Mouse (Mus musculus): Measurements from ENCODE around the gene Dhx58. TPM values are rescaled to one million over a fixed set of nuclear protein-coding genes. Genes with fewer than 3 reads are reported as not detected.

Gene Dhx58
- total and polyA plus RNA-seq, 2 experiments = 11.9 to 16.3 TPM

GRCm38 (mm10) chr11:100685371-100685770 lies 18.7 kb downstream of the Dhx58 start:
- TF ChIP-seq POLR2A (IDR thresholded peaks at IDR 0.05; ENCODE audit: extremely low read depth, insufficient read depth, low read length) = no peak
- no peak for TF ChIP-seq CTCF (IDR thresholded peaks at IDR 0.05; ENCODE audit: low read depth, low read length)
- no peak for DNase-seq (ENCODE audit: extremely low read depth, low read depth, low spot score)
- no peaks in the 10 kb centered on the region for H3K36me3 ChIP-seq (ENCODE audit: control insufficient read depth, insufficient read depth, low read length)
- H3K79me2 ChIP-seq (ENCODE audit: control insufficient read depth, insufficient read depth, low read length) = no peaks in the 10 kb centered on the region
- H3K4me1 ChIP-seq (ENCODE audit: control insufficient read depth, insufficient read depth, low read length) = no peaks in the 10 kb centered on the region
- no peak overlapping the region for H3K9ac ChIP-seq (ENCODE audit: low read depth, low read length)
- H3K27me3 ChIP-seq (ENCODE audit: control insufficient read depth, insufficient read depth, low read length) = no peaks in the 10 kb centered on the region
- H3K4me3 ChIP-seq (ENCODE audit: insufficient read depth, low read depth, low read length) = no peak overlapping the region
- 90% methylated on average over 1 of the region's 3 CpGs for WGBS
- no peak overlapping the region for H3K27ac ChIP-seq (replicated peaks; ENCODE audit: insufficient read depth, low read depth, low read length)

GRCm38 (mm10) chr11:100684084-100684483 lies 20.0 kb downstream of the Dhx58 start:
- H3K9ac ChIP-seq (ENCODE audit: low read depth, low read length) = no peak overlapping the region
- no peak for DNase-seq (ENCODE audit: extremely low read depth, low read depth, low spot score)
- H3K36me3 ChIP-seq (ENCODE audit: control insufficient read depth, insufficient read depth, low read length) = no peaks in the 10 kb centered on the region
- no peak for TF ChIP-seq CTCF (IDR thresholded peaks at IDR 0.05; ENCODE audit: low read depth, low read length)
- TF ChIP-seq POLR2A (IDR thresholded peaks at IDR 0.05; ENCODE audit: extremely low read depth, insufficient read depth, low read length) = no peak
- H3K79me2 ChIP-seq (ENCODE audit: control insufficient read depth, insufficient read depth, low read length) = no peaks in the 10 kb centered on the region
- H3K27me3 ChIP-seq (ENCODE audit: control insufficient read depth, insufficient read depth, low read length) = no peaks in the 10 kb centered on the region
- H3K27ac ChIP-seq (replicated peaks; ENCODE audit: insufficient read depth, low read depth, low read length) = no peak overlapping the region
- H3K4me3 ChIP-seq (ENCODE audit: insufficient read depth, low read depth, low read length) = no peak overlapping the region
- WGBS = 85% methylated on average over 2 of the region's 2 CpGs
- no peaks in the 10 kb centered on the region for H3K4me1 ChIP-seq (ENCODE audit: control insufficient read depth, insufficient read depth, low read length)

GRCm38 (mm10) chr11:100682526-100682925 lies 21.5 kb downstream of the Dhx58 start:
- Histone ChIP-seq H3K36me3 (ENCODE audit: control insufficient read depth, insufficient read depth, low read length) (no peaks in the 10 kb centered on the region), H3K79me2 (ENCODE audit: control insufficient read depth, insufficient read depth, low read length) (no peaks in the 10 kb centered on the region), H3K9ac (ENCODE audit: low read depth, low read length) (no peak overlapping the region), H3K4me3 (ENCODE audit: insufficient read depth, low read depth, low read length) (no peak overlapping the region), H3K4me1 (ENCODE audit: control insufficient read depth, insufficient read depth, low read length) (no peaks in the 10 kb centered on the region), H3K27ac (replicated peaks; ENCODE audit: insufficient read depth, low read depth, low read length) (no peak overlapping the region), H3K27me3 (ENCODE audit: control insufficient read depth, insufficient read depth, low read length) (no peaks in the 10 kb centered on the region)
- TF ChIP-seq CTCF (IDR thresholded peaks at IDR 0.05; ENCODE audit: low read depth, low read length) (no peak), POLR2A (IDR thresholded peaks at IDR 0.05; ENCODE audit: extremely low read depth, insufficient read depth, low read length) (no peak)
- no peak for DNase-seq (ENCODE audit: extremely low read depth, low read depth, low spot score)
- 83% methylated on average over 5 of the region's 5 CpGs for WGBS

GRCm38 (mm10) chr11:100681826-100682225 lies 22.2 kb downstream of the Dhx58 start:
- Histone ChIP-seq H3K9ac (ENCODE audit: low read depth, low read length) (no peak overlapping the region), H3K27ac (replicated peaks; ENCODE audit: insufficient read depth, low read depth, low read length) (no peak overlapping the region), H3K4me3 (ENCODE audit: insufficient read depth, low read depth, low read length) (no peak overlapping the region), H3K36me3 (ENCODE audit: control insufficient read depth, insufficient read depth, low read length) (no peaks in the 10 kb centered on the region), H3K79me2 (ENCODE audit: control insufficient read depth, insufficient read depth, low read length) (no peaks in the 10 kb centered on the region), H3K27me3 (ENCODE audit: control insufficient read depth, insufficient read depth, low read length) (no peaks in the 10 kb centered on the region), H3K4me1 (ENCODE audit: control insufficient read depth, insufficient read depth, low read length) (no peaks in the 10 kb centered on the region)
- TF ChIP-seq POLR2A (IDR thresholded peaks at IDR 0.05; ENCODE audit: extremely low read depth, insufficient read depth, low read length) (no peak), CTCF (IDR thresholded peaks at IDR 0.05; ENCODE audit: low read depth, low read length) (no peak)
- DNase-seq (ENCODE audit: extremely low read depth, low read depth, low spot score) = no peak
- WGBS = 84% methylated on average over 5 of the region's 5 CpGs

- no peak overlapping the region for H3K4me3 ChIP-seq (ENCODE audit: insufficient read depth, low read depth, low read length)
- no peak overlapping the region for H3K27ac ChIP-seq (replicated peaks; ENCODE audit: insufficient read depth, low read depth, low read length)
- H3K9ac ChIP-seq (ENCODE audit: low read depth, low read length) = no peak overlapping the region
- DNase-seq (ENCODE audit: extremely low read depth, low read depth, low spot score) = no peak
- no peaks in the 10 kb centered on the region for H3K4me1 ChIP-seq (ENCODE audit: control insufficient read depth, insufficient read depth, low read length)
- TF ChIP-seq CTCF (IDR thresholded peaks at IDR 0.05; ENCODE audit: low read depth, low read length) = no peak
- TF ChIP-seq POLR2A (IDR thresholded peaks at IDR 0.05; ENCODE audit: extremely low read depth, insufficient read depth, low read length) = no peak
- no peaks in the 10 kb centered on the region for H3K36me3 ChIP-seq (ENCODE audit: control insufficient read depth, insufficient read depth, low read length)
- 74% methylated on average over 7 of the region's 7 CpGs for WGBS
- 0 out of 2 replicates have a peak, but pooled peaks cover 6% of the 10 kb centered on the region for H3K27me3 ChIP-seq (ENCODE audit: control insufficient read depth, insufficient read depth, low read length)
- no peaks in the 10 kb centered on the region for H3K79me2 ChIP-seq (ENCODE audit: control insufficient read depth, insufficient read depth, low read length)
These were observed 26.3 kb downstream of the Dhx58 start for GRCm38 (mm10) chr11:100677810-100678209.

- Histone ChIP-seq H3K9ac (ENCODE audit: low read depth, low read length) (no peak overlapping the region), H3K27ac (replicated peaks; ENCODE audit: insufficient read depth, low read depth, low read length) (no peak overlapping the region), H3K36me3 (ENCODE audit: control insufficient read depth, insufficient read depth, low read length) (no peaks in the 10 kb centered on the region), H3K27me3 (ENCODE audit: control insufficient read depth, insufficient read depth, low read length) (0 out of 2 replicates have a peak, but pooled peaks cover 6% of the 10 kb centered on the region), H3K4me3 (ENCODE audit: insufficient read depth, low read depth, low read length) (no peak overlapping the region), H3K4me1 (ENCODE audit: control insufficient read depth, insufficient read depth, low read length) (no peaks in the 10 kb centered on the region), H3K79me2 (ENCODE audit: control insufficient read depth, insufficient read depth, low read length) (no peaks in the 10 kb centered on the region)
- no peak for DNase-seq (ENCODE audit: extremely low read depth, low read depth, low spot score)
- TF ChIP-seq POLR2A (IDR thresholded peaks at IDR 0.05; ENCODE audit: extremely low read depth, insufficient read depth, low read length) (no peak), CTCF (IDR thresholded peaks at IDR 0.05; ENCODE audit: low read depth, low read length) (no peak)
- WGBS = 17% methylated on average over 23 of the region's 23 CpGs
These were observed 30.9 kb downstream of the Dhx58 start for GRCm38 (mm10) chr11:100673169-100673568.
